Mouse (Mus musculus): ENCODE data around the gene Zfp280b. TPM values are rescaled to one million over a fixed set of nuclear protein-coding genes. Genes with fewer than 3 reads are reported as not detected.

Zfp280b gene
- polyA plus RNA-seq, 1 experiment from 2014 or later: 11.3 TPM

DNA sequence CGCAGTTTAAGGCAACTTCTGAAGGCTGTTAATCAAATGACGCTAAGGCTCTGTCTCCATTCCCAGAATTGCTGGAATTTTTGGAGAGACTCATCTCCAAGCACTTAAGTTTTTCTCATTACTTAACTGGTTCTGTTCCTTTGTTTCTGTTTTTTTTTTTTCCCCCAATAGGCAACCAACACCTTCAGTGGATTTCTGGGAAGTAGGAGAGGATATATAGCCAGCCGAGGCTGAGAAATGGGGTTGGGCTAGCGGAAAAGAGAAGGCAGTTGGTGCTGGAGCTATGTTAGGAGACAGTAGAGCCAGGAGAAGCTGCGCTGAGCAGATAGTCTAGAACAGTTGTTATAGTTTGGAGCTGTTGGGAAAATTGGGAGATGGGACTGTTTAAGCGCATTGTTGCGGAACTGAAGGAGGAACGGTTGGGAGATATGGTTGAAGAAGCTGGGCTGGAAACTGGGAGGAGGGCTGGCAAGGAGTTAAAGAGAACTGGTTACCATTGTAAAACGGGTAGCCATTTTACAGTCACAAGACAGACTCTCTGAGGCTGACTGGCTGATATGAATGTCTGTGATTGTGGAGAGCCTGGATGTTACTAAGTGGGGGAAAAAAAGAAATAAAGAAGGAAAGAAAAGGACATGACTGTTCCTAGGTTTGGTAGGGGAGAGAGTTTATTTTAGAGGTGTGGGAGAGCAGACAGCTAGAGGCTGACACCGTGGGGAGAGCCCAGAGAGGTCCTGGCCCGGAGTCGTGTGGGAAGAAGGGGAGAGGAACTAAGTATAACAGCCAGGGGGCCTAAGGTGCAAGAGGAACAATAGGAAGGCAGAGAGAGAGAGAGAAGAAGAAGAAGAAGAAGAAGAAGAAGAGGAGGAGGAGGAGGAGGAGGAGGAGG is 5.1 kb upstream of the Zfp280b start:
- no peaks in the 10 kb centered on the region for H3K27me3 ChIP-seq (ENCODE audit: control insufficient read depth, insufficient read depth, low read length)
- H3K9me3 ChIP-seq (replicated peaks; ENCODE audit: control insufficient read depth, low read length): peaks cover 2% of the 10 kb centered on the region; the same call in 1 of the 2 replicates
- no peak overlapping the region for H3K4me2 ChIP-seq (ENCODE audit: low read depth, low read length)
- H3K4me3 ChIP-seq (ENCODE audit: low read length): no peak overlapping the region
- H3K4me1 ChIP-seq (ENCODE audit: control insufficient read depth, insufficient read depth, low read length): peaks cover 2% of the 10 kb centered on the region; the same call in 1 of the 2 replicates
- no peak for ATAC-seq (replicated peaks; ENCODE audit: extremely low read depth, insufficient read depth, low FRiP score)
- no peak overlapping the region for H3K9ac ChIP-seq (ENCODE audit: low read length)
- no peak overlapping the region for H3K27ac ChIP-seq (ENCODE audit: low read length)
- H3K36me3 ChIP-seq (ENCODE audit: control insufficient read depth, insufficient read depth): no peaks in the 10 kb centered on the region
- WGBS: 53% methylated on average over 12 of the region's 12 CpGs

DNA sequence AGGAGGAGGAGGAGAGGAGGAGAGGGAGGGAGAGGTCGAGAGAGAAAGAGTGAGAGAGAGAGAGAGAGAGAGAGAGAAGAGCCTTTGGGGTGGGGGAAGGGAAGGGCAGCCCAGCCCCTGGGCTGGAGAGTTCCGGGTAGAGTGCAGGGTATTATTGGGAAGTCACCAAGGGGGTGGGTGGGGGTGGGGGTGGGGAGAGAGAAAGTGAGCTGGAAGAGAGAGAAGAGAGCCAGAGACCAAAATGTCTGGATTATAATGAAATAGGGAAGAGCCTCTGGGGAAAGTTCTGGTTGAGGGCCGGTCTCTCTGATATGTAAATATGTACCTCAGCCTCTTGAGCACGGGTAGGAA is 4.5 kb upstream of the Zfp280b start:
- ATAC-seq (replicated peaks; ENCODE audit: extremely low read depth, insufficient read depth, low FRiP score): no peak
- H3K27ac ChIP-seq (ENCODE audit: low read length): no peak overlapping the region
- no peak overlapping the region for H3K4me2 ChIP-seq (ENCODE audit: low read depth, low read length)
- H3K27me3 ChIP-seq (ENCODE audit: control insufficient read depth, insufficient read depth, low read length): no peaks in the 10 kb centered on the region
- H3K4me1 ChIP-seq (ENCODE audit: control insufficient read depth, insufficient read depth, low read length): peaks cover 2% of the 10 kb centered on the region; the same call in 1 of the 2 replicates
- 15% methylated on average over 4 of the region's 4 CpGs for WGBS
- H3K9me3 ChIP-seq (replicated peaks; ENCODE audit: control insufficient read depth, low read length): peaks cover 2% of the 10 kb centered on the region; the same call in 1 of the 2 replicates
- no peak overlapping the region for H3K9ac ChIP-seq (ENCODE audit: low read length)
- H3K36me3 ChIP-seq (ENCODE audit: control insufficient read depth, insufficient read depth): no peaks in the 10 kb centered on the region
- no peak overlapping the region for H3K4me3 ChIP-seq (ENCODE audit: low read length)

DNA sequence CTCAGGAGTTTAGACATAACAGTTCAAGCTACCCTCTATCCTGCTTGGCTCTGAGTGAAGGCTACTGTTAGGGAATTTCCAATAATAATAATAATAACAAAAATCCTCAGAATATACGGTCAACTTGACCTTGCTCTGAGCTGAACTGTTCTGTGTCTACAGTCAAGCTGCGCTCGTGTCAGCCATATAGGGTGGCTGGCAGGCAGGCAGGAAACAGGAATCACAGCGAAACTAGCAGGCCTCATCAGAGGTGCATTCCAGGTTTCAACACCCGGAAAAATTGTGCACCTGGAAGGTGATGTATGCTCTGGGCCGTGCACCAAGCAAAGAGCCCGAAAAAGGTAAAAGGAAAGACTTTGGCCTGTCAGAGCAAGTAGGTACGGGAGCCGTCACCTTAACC is 4.1 kb upstream of the Zfp280b start:
- H3K9ac ChIP-seq (ENCODE audit: low read length): no peak overlapping the region
- peaks cover 4% of the 10 kb centered on the region; the same call in 1 of the 2 replicates for H3K4me1 ChIP-seq (ENCODE audit: control insufficient read depth, insufficient read depth, low read length)
- H3K36me3 ChIP-seq (ENCODE audit: control insufficient read depth, insufficient read depth): no peaks in the 10 kb centered on the region
- H3K4me3 ChIP-seq (ENCODE audit: low read length): no peak overlapping the region
- peaks cover 2% of the 10 kb centered on the region; the same call in 1 of the 2 replicates for H3K9me3 ChIP-seq (replicated peaks; ENCODE audit: control insufficient read depth, low read length)
- no peaks in the 10 kb centered on the region for H3K27me3 ChIP-seq (ENCODE audit: control insufficient read depth, insufficient read depth, low read length)
- ATAC-seq (replicated peaks; ENCODE audit: extremely low read depth, insufficient read depth, low FRiP score): no peak
- WGBS: 60% methylated on average over 9 of the region's 9 CpGs
- H3K27ac ChIP-seq (ENCODE audit: low read length): no peak overlapping the region
- no peak overlapping the region for H3K4me2 ChIP-seq (ENCODE audit: low read depth, low read length)

DNA sequence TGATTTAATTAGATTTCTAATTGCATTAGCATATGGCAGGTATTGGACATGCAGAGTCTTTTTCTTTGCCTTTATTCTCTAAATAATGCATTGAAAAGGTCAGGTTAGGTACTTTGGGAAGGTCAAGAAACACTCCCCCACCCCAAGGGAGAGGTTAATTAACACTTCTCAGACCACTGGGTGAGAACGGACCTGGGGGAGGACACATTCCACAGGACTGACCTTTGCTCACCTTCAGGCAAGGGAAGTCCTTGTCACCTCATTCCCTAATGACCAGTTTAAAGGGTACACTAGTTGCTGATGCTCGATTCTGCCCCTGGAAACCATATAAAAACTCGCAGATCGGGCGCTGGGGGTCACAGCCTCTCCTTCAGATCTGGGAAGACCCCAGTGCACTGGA is 3.2 kb upstream of the Zfp280b start:
- H3K27me3 ChIP-seq (ENCODE audit: control insufficient read depth, insufficient read depth, low read length): no peaks in the 10 kb centered on the region
- no peak overlapping the region for H3K9ac ChIP-seq (ENCODE audit: low read length)
- H3K4me2 ChIP-seq (ENCODE audit: low read depth, low read length): no peak overlapping the region
- no peak overlapping the region for H3K4me3 ChIP-seq (ENCODE audit: low read length)
- no peak for ATAC-seq (replicated peaks; ENCODE audit: extremely low read depth, insufficient read depth, low FRiP score)
- peaks cover 2% of the 10 kb centered on the region; the same call in 1 of the 2 replicates for H3K9me3 ChIP-seq (replicated peaks; ENCODE audit: control insufficient read depth, low read length)
- no peaks in the 10 kb centered on the region for H3K36me3 ChIP-seq (ENCODE audit: control insufficient read depth, insufficient read depth)
- peaks cover 7% of the 10 kb centered on the region; the same call in 1 of the 2 replicates for H3K4me1 ChIP-seq (ENCODE audit: control insufficient read depth, insufficient read depth, low read length)
- WGBS: 70% methylated on average over 5 of the region's 5 CpGs
- no peak overlapping the region for H3K27ac ChIP-seq (ENCODE audit: low read length)

DNA sequence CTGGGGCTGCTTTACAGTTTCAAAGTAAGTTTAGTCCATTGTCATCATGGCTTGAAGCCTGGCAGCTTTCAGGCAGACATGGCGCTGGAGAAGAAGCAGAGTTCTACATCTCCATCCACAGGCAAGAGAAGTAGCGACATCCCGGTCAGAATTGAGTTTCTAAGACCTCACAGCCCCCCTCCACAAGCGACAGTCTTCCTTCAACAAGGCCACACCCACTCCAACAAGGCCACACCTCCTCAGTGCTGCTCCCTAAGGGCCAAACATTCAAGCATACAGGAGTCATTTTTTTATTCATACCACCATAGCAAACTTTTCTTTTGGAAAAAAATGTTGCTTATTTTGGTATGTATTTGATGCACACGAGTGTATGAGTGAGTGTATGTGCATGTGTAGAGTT is 2.0 kb upstream of the Zfp280b start:
- H3K4me2 ChIP-seq (ENCODE audit: low read depth, low read length): no peak overlapping the region
- no peak for ATAC-seq (replicated peaks; ENCODE audit: extremely low read depth, insufficient read depth, low FRiP score)
- no peaks in the 10 kb centered on the region for H3K9me3 ChIP-seq (replicated peaks; ENCODE audit: control insufficient read depth, low read length)
- no peaks in the 10 kb centered on the region for H3K27me3 ChIP-seq (ENCODE audit: control insufficient read depth, insufficient read depth, low read length)
- no peaks in the 10 kb centered on the region for H3K36me3 ChIP-seq (ENCODE audit: control insufficient read depth, insufficient read depth)
- H3K4me1 ChIP-seq (ENCODE audit: control insufficient read depth, insufficient read depth, low read length): peaks cover 7% of the 10 kb centered on the region; the same call in 1 of the 2 replicates
- WGBS: 63% methylated on average over 5 of the region's 5 CpGs
- no peak overlapping the region for H3K27ac ChIP-seq (ENCODE audit: low read length)
- H3K4me3 ChIP-seq (ENCODE audit: low read length): no peak overlapping the region
- no peak overlapping the region for H3K9ac ChIP-seq (ENCODE audit: low read length)

DNA sequence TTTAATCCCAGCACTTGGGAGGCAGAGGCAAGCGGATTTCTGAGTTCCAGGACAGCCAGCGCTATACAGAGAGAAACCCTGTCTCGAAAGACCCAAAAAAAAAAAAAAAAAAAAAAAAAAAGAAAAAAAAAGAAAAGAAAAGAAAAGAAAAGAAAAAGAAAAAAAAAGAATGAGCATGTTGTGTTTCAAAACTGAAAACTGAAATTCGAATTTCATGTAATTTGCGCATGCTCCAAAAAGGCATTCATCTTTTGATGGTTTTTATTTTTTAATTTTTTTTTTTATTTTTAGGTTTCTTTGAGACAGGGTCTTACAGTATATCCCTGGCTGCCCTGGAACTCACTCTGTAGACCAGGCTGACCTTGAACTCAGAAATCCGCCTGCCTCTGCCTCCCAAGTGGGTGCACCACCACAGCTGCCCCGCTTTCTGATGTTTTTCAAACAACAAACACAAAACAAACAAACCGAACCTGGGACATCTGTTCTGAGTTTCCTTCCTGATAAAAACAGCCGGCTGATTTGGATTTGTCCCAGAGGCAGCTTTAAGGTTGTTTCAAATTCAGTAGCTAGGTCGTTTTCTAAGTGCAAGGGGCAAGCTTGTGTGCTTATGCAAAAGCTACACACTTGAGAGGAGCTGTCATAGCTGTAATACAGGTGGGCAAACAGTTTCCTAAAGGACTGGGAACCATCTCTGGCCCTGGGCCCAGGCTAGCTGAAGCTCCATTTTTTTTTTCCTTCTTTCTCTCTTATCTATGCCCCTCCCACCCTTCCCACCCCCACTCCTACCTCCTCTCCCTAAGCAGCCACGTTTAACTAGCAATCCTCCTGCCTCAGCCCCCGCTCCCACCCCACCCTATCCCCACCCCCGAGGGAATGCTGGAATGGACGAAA is 694 bp upstream of the Zfp280b start:
- 44% methylated on average over 14 of the region's 14 CpGs for WGBS
- ATAC-seq (replicated peaks; ENCODE audit: extremely low read depth, insufficient read depth, low FRiP score): peak; percentile 69
- H3K9me3 ChIP-seq (replicated peaks; ENCODE audit: control insufficient read depth, low read length): no peaks in the 10 kb centered on the region
- no peaks in the 10 kb centered on the region for H3K27me3 ChIP-seq (ENCODE audit: control insufficient read depth, insufficient read depth, low read length)
- peak overlapping the region; percentile 89 for H3K4me3 ChIP-seq (ENCODE audit: low read length)
- peaks cover 3% of the 10 kb centered on the region; the same call in 1 of the 2 replicates for H3K36me3 ChIP-seq (ENCODE audit: control insufficient read depth, insufficient read depth)
- peaks cover 7% of the 10 kb centered on the region; the same call in 1 of the 2 replicates for H3K4me1 ChIP-seq (ENCODE audit: control insufficient read depth, insufficient read depth, low read length)
- H3K9ac ChIP-seq (ENCODE audit: low read length): peak overlapping the region; percentile 45
- peak overlapping the region; percentile 58 for H3K4me2 ChIP-seq (ENCODE audit: low read depth, low read length)
- H3K27ac ChIP-seq (ENCODE audit: low read length): peak overlapping the region; percentile 51

DNA sequence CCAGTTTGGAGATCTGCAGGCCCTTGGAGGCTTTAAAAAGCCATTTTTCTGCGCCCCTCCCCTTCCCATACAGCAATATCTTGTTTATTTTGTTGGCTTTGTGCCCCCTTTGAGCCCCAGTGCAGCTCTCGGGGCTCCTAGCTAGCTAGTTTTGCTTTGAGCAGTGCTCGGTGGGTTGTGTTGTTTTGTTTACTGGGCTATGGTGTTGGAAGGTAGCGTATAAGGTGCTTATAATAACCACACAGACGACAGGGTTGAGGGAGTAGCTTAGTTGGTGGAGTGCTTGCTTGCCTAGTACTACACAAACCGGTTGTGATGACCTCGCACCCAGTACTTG is 637 bp downstream of the Zfp280b start:
- Histone ChIP-seq H3K27me3 (ENCODE audit: control insufficient read depth, insufficient read depth, low read length) (no peaks in the 10 kb centered on the region), H3K27ac (ENCODE audit: low read length) (peak overlapping the region; percentile 74), H3K4me3 (ENCODE audit: low read length) (peak overlapping the region; percentile 89), H3K9ac (ENCODE audit: low read length) (peak overlapping the region; percentile 94), H3K36me3 (ENCODE audit: control insufficient read depth, insufficient read depth) (peaks cover 4% of the 10 kb centered on the region), H3K4me1 (ENCODE audit: control insufficient read depth, insufficient read depth, low read length) (peaks cover 7% of the 10 kb centered on the region; the same call in 1 of the 2 replicates), H3K9me3 (replicated peaks; ENCODE audit: control insufficient read depth, low read length) (no peaks in the 10 kb centered on the region), H3K4me2 (ENCODE audit: low read depth, low read length) (peak overlapping the region; percentile 90)
- ATAC-seq (replicated peaks; ENCODE audit: extremely low read depth, insufficient read depth, low FRiP score): no peak
- 13% methylated on average over 7 of the region's 7 CpGs for WGBS

DNA sequence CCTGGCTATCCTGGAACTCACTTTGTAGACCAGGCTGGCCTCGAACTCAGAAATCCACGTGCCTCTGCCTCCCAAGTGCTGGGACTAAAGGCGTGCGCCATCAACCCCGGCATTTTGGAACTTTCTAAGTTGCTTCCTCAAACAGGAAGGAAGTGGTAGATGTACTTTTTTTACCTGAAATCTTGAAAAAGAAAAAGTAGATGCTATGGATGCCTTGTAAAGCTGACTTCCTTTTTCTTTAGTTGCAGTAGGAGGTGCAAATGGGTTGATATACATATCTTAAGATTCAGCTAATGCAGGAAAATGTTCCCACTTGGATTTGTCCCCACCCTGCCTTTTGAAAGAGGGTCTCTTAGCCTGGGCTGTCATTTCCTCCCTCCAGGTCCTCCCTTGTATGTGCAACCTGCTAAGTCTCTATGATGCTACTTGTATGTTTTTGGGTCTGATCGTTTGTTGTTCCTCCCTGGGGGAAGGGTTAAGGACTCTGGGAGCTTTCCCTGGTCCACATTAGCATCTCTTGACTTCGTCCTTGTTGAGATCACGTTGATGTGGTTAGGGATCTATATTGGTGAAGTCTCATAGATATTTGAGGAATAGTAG is 1.7 kb downstream of the Zfp280b start:
- H3K4me3 ChIP-seq (ENCODE audit: low read length): no peak overlapping the region
- 89% methylated on average over 8 of the region's 8 CpGs for WGBS
- H3K4me2 ChIP-seq (ENCODE audit: low read depth, low read length): no peak overlapping the region

More for the DNA sequence above, 1.7 kb downstream of the Zfp280b start:
- ATAC-seq (replicated peaks; ENCODE audit: extremely low read depth, insufficient read depth, low FRiP score): no peak
- H3K9me3 ChIP-seq (replicated peaks; ENCODE audit: control insufficient read depth, low read length): no peaks in the 10 kb centered on the region
- no peak overlapping the region for H3K27ac ChIP-seq (ENCODE audit: low read length)
- peaks cover 15% of the 10 kb centered on the region for H3K36me3 ChIP-seq (ENCODE audit: control insufficient read depth, insufficient read depth)
- no peaks in the 10 kb centered on the region for H3K27me3 ChIP-seq (ENCODE audit: control insufficient read depth, insufficient read depth, low read length)
- H3K4me1 ChIP-seq (ENCODE audit: control insufficient read depth, insufficient read depth, low read length): peaks cover 7% of the 10 kb centered on the region; the same call in 1 of the 2 replicates
- no peak overlapping the region for H3K9ac ChIP-seq (ENCODE audit: low read length)
